Mouse (Mus musculus): ENCODE results near the gene Ccdc13. TPM values are rescaled to one million over a fixed set of nuclear protein-coding genes. Genes with fewer than 3 reads are reported as not detected.

Gene Ccdc13
- total RNA-seq, 1 experiment from 2014 or later = 0.50 TPM

DNA sequence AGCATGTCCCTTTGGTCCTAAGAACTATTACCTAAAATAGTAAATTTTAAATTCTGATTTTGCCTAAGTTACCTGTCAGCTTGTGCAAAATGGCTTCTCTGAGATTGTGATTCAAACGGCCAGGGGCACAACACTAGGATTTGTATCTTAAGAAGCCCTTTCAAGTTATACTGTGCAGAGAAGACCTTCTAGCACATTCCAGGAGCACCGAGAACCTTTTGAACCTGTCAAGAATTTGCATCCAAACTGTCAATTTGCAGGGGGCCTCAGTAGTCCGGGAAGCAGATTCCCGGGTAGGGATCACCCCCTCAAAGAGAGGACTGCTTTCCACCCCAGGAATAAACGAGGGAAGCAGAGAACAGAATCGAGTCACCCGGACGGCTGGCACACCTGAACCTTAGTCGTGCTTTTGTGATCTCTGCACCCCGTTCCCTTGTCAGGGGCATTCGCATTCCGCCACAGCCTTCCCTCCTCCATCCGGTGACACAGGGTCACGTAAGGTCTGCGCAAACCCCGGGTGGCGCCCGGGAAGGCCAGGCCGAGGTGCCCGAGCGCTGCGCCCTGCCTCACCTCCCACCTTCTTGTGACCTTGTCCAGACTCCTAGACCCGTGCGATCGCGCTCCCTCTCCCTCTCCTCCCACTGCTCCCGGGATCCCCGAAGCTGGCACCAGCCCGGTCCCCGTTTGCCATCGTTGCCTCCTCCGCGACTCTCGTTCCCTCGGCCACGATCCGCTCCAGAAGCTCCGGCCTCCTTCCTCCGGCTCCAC, 17.6 kb upstream of the Ccdc13 start:
- no peak; a peak in 1 of 4 replicates for ATAC-seq (replicated peaks in 1 of 2; ENCODE audit: insufficient read depth in 1 of 2, low FRiP score in 2 of 2, low TSS enrichment in 1 of 2, low read depth in 1 of 2, poor library complexity in 2 of 2, severe bottlenecking in 2 of 2)

DNA sequence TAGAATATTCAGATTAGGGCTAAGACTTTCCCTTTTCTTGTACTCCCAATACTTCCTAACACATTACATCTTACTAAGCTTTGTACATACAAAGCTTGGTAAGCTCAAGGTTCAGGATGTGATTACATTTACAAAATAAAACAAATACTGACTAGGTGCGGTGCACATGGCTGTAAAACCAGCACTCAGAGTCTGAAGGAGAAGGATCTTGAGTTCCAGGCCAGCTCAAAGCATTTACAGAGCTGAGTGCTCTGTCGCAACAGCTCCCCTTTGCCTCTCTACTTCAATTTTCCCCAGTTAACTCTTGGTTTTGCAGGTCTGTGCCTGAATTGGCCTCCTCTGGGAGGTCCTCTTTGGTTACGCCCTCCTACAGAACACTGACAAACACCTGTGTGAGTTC, 15.0 kb upstream of the Ccdc13 start:
- ATAC-seq (replicated peaks in 1 of 2; ENCODE audit: insufficient read depth in 1 of 2, low FRiP score in 2 of 2, low TSS enrichment in 1 of 2, low read depth in 1 of 2, poor library complexity in 2 of 2, severe bottlenecking in 2 of 2) = no peak

DNA sequence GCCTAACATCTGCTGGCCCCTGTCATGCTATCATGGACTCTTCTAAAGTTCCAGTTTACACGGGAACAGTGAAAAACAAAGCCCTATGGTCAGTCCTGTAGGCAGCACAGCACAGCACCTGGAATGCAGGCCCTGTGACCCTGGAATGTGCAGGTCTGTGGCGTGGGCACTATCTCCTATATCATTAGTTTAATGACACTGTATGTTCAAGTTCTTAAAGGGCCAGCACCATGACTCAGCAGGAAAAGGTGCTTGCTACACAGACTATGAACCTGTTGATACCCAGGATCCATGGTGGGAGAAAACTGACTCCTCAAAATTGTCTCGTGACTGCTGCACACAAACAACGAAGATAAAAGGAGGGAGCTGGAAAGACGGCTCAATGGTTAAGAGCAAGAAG, 8.6 kb upstream of the Ccdc13 start:
- ATAC-seq (replicated peaks in 1 of 2; ENCODE audit: insufficient read depth in 1 of 2, low FRiP score in 2 of 2, low TSS enrichment in 1 of 2, low read depth in 1 of 2, poor library complexity in 2 of 2, severe bottlenecking in 2 of 2) = no peak

DNA sequence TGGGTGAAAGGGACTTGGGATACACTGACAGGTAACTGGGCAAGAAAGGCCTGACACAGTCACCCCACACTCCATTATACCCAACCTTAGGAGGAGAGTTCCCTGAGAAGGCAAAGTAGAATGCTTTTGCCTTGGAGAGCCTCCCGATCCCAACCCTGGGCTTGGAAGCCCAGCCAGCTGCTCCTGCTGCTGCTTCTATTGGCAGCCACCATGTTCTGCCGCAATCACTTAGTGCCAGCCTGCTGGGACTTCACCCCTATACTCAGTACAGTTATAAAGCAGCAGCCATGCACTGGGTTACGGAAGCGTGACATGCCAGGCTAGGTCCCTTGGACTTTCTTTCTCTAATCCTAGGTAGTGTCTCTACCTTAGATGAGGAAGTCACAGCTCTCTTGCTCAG, 7.9 kb upstream of the Ccdc13 start:
- peak in 1 of 2 experiments; percentile 29; a peak in 2 of 4 replicates for ATAC-seq (replicated peaks in 1 of 2; ENCODE audit: insufficient read depth in 1 of 2, low FRiP score in 2 of 2, low TSS enrichment in 1 of 2, low read depth in 1 of 2, poor library complexity in 2 of 2, severe bottlenecking in 2 of 2)

DNA sequence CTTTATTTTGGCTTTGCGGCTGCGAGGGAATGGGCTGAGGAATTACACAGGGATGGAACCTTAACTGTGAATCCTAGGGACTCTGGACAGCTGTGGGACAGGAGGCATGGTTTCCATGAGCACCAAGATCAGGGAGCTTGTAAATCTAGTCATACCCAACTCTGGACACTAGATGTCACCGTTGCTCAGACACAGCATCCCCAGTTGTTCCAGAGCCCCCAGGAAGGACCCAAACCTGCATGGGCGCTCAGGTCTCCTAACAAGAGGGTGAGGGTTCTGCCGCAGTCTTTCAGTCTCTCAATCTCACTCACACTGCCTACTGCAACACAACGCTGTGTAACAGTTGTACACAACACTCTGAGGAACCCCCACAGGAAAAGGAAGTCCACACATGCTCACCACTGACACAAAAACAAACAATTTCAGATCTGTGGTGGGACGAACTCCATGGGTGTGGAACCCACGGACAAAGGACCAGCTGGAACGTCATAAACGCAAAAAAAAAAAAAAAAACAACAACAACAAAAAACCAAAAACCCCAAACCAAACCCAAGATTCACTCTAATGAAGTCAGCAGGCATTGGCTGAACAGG, 7.4 kb upstream of the Ccdc13 start:
- peak; percentile 78 to 79 for ATAC-seq (replicated peaks in 1 of 2; ENCODE audit: insufficient read depth in 1 of 2, low FRiP score in 2 of 2, low TSS enrichment in 1 of 2, low read depth in 1 of 2, poor library complexity in 2 of 2, severe bottlenecking in 2 of 2)

DNA sequence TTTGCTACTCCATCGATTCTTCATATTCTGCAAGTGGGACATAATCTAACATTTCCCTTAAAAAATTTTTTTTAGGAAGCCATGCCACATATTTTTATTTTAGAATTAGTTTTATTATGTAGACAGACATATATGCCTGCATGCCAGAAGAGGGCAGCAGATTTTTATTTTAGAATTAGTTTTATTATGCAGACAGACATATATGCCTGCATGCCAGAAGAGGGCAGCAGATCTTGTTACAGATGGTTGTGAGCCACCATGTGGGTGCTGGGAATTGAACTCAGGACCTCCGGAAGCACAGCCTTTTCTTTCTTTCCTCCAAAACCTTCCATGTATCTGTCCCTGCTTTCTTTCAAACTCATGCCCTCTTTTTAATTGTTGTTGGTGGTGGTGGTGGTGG, 3.7 kb upstream of the Ccdc13 start:
- ATAC-seq (replicated peaks in 1 of 2; ENCODE audit: insufficient read depth in 1 of 2, low FRiP score in 2 of 2, low TSS enrichment in 1 of 2, low read depth in 1 of 2, poor library complexity in 2 of 2, severe bottlenecking in 2 of 2) = no peak

DNA sequence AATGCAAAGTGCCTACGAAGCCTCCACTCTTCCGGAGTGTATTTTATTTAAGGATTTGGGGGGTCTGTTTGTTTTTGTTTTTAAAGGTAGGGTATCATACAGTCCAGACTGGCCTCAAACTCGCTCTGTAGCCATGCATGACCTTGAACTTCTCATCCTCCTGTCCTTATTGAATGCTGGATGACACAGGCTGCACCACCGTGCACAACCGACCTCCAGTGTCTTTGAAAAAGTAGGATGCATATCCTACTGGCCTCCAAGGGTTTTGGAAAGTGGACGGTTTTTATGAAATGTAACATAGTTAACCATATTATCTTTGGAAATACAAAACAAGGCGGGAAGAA, 333 bp upstream of the Ccdc13 start:
- ATAC-seq (replicated peaks in 1 of 2; ENCODE audit: insufficient read depth in 1 of 2, low FRiP score in 2 of 2, low TSS enrichment in 1 of 2, low read depth in 1 of 2, poor library complexity in 2 of 2, severe bottlenecking in 2 of 2) = no peak

DNA sequence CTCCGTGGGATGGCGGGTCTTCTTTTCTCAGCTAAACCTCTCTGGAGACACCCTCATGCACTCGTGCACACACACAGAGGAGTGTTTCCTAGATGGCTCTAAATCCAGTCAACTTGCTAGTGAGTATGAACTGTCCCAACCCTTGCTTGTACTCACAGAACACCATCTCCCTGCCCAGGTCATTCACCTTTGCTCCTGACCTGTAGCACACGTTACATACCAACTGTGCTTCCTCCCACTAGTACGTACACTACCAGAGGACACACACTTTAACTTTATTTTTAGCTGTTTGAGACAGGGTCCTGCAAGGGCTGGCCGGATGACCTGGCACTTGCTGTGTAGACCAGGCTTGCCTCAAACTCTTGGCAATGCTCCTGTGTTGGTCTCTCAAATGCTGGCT, 1.3 kb downstream of the Ccdc13 start:
- ATAC-seq (replicated peaks in 1 of 2; ENCODE audit: insufficient read depth in 1 of 2, low FRiP score in 2 of 2, low TSS enrichment in 1 of 2, low read depth in 1 of 2, poor library complexity in 2 of 2, severe bottlenecking in 2 of 2) = no peak

DNA sequence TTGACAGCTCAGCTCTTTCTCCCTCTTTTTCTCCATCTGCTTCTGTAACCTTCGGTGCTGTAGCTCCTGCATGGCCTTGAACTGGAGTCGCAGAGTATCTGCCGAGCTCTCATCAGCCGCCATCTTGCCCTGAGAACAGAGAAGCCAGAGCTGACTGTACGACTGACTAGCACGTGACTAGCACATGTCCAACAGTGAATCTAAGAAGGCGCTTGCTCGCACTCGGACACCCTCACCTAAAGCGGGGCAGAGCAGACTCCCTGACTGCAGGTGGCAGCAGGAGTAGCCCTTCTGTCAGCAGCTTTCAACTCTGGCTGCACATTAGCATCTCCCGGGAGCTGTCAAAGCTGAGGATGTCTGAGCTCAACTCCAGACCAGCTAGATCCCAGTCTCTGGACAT, 5.4 kb downstream of the Ccdc13 start:
- ATAC-seq (replicated peaks in 1 of 2; ENCODE audit: insufficient read depth in 1 of 2, low FRiP score in 2 of 2, low TSS enrichment in 1 of 2, low read depth in 1 of 2, poor library complexity in 2 of 2, severe bottlenecking in 2 of 2) = no peak

DNA sequence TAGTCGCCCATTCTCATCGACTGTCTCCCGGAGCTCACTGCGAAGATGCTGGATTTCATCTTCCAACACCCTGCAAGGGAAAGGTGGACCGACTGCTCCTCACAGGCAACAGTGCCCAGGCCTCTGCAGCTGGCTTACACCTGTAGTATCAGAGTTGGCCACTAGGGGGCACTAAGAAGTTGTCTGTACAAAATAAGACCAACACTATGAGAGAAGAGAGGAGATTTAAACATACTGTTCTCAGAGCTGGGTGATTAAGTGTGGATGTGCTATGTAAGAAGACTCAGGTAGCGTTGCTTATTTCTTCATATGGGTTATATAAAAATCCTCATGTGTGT, 8.3 kb downstream of the Ccdc13 start:
- ATAC-seq (replicated peaks in 1 of 2; ENCODE audit: insufficient read depth in 1 of 2, low FRiP score in 2 of 2, low TSS enrichment in 1 of 2, low read depth in 1 of 2, poor library complexity in 2 of 2, severe bottlenecking in 2 of 2) = peak; percentile 55 to 77; a peak in 2 of 4 replicates

DNA sequence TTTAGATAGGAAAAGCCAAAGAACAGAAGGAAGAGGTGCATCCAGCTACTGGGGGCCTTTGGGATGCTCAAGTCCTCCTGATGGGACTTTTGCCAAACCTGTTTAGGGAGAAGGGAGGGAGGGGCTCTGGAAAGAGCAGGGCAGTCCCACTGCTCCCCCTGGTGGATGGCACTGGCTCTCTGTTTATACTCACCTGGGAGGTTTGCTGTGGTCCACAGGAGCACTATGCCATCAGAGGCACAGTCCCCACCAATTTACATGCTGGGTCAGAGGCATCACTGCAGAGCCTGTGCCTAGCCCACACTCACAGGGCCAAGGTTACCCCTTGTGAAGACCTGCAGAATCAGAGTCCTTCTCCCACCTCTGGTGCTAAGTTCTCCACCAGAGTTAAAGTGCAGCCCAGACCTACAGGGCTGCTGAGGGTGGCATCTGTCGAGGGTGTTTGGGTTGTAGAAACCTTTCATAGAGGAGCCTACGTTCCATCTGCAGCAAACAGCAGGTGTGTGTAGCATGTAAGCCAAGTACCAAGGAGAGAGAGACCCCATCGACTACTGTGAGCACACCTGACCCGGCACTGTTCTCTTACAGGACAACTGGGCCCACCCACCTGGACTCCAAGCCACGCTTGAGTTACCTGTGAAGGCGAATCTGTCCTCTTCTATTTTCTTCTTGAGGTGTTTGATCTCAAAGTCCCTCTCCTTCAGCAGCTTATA, 8.9 kb downstream of the Ccdc13 start:
- ATAC-seq (replicated peaks in 1 of 2; ENCODE audit: insufficient read depth in 1 of 2, low FRiP score in 2 of 2, low TSS enrichment in 1 of 2, low read depth in 1 of 2, poor library complexity in 2 of 2, severe bottlenecking in 2 of 2) = 0 out of 4 replicates have a peak, but pooled peaks of 1 of the 2 experiments have one; percentile 59

DNA sequence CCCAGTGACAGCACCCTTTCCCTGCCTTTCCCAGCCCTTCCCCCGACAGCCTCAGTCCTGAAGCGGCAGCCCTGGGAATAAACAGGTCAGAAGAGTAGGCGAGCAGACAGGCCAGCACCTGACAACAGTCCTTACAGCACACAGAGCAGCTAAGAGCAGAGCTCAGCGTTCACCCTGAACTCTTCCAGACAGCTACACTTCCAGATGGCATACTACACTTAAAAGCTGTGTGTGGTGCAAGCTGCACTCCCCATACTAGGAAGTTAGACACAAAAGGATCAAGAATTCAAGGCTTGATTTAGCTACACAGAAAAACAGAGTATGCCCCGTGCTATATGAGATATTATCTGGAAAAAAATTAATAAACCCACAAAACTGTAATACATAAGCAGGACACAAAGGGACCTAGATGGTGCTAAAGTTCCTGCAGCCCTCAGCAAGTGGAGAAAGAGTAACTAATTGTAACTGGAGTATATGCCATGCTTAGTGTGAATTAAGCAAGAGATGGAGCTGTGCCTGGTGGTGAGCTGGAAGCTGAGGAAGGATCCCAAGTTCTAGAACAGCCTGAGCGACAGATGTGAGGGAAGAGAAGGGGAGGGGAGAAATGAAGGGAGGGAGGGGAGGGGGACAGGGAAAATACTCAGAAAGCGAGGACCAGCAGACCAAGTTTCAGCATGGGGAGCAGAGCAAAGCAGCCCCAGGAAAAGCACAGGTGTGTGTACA, 9.8 kb downstream of the Ccdc13 start:
- no peak for ATAC-seq (replicated peaks in 1 of 2; ENCODE audit: insufficient read depth in 1 of 2, low FRiP score in 2 of 2, low TSS enrichment in 1 of 2, low read depth in 1 of 2, poor library complexity in 2 of 2, severe bottlenecking in 2 of 2)

DNA sequence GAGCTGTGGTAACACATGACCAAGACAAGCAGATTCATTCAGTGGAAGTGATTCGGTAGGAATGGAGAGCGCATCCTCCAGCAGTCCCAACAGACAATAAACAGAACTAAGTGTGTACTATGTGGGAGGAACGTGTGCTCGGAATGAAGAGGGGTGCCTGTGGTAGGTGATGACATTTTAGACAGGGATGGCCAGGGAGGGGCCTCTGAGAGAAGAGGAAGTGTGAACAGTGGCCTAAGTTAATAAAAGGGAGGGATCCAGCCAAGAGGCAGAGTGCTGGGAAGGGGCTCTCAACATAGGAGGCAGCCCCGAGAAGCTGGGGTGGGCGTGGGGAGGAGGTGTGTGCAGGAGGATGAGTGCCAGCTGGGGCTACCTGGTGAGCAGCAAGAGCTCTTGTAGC, 10.9 kb downstream of the Ccdc13 start:
- ATAC-seq (replicated peaks in 1 of 2; ENCODE audit: insufficient read depth in 1 of 2, low FRiP score in 2 of 2, low TSS enrichment in 1 of 2, low read depth in 1 of 2, poor library complexity in 2 of 2, severe bottlenecking in 2 of 2) = no peak

DNA sequence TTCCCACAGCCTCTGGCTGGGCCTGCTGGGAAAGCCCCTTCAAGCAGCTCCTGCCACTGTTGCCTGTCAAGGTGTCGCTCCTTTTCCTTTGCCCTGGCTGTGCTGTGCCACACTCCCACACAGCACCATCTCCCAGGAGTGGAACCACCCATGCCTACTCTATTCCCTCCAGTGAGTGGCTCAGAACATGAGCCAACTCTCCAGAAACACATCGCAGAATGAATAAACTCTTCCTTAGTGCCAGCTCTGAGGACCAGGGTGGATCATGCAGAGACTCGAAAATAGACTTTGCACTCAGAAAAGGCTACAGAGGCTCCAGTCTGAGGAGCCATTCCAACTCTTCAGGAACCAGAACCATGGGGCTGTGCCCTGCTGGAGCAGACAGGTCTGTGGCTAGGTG, 12.9 kb downstream of the Ccdc13 start:
- no peak for ATAC-seq (replicated peaks in 1 of 2; ENCODE audit: insufficient read depth in 1 of 2, low FRiP score in 2 of 2, low TSS enrichment in 1 of 2, low read depth in 1 of 2, poor library complexity in 2 of 2, severe bottlenecking in 2 of 2)

DNA sequence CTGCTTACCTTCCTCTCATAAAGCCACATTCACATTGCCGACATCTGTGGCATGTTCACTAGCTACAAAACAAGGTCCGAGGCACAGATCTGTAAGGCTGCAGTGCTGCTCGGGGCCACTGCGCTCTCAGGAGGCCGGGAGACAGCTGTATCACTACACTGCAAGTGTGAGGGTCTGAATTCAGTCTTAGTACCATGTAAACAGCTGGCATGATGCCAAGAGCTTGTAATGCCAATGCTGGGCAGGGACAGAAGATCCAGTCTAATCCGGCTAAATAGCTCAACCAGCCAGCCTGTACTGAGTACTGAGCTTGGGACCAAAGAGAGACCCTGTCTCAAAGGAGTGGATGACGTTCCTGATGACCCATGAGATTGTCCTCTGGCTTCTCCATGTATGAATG, 15.3 kb downstream of the Ccdc13 start:
- no peak for ATAC-seq (replicated peaks in 1 of 2; ENCODE audit: insufficient read depth in 1 of 2, low FRiP score in 2 of 2, low TSS enrichment in 1 of 2, low read depth in 1 of 2, poor library complexity in 2 of 2, severe bottlenecking in 2 of 2)

DNA sequence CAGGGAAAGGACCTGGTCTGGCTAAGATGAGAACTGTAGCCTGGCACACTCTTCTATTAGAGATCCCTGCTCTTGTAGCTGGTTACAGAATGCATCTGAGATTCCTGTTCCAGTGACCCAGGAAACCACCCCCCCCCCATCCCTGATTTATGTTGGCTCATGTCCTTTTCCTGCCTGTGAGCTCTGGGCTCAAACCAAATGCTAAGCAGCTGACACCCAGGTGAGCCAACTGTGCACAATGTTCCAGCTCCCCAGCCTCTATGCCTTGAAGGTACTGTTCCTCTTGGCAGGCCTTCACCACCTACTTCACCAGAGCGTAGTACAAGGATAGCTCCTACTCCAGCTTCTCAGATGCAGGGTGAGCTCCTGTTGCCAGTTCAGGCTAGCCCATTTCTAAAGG, 16.2 kb downstream of the Ccdc13 start:
- ATAC-seq (replicated peaks in 1 of 2; ENCODE audit: insufficient read depth in 1 of 2, low FRiP score in 2 of 2, low TSS enrichment in 1 of 2, low read depth in 1 of 2, poor library complexity in 2 of 2, severe bottlenecking in 2 of 2) = no peak

DNA sequence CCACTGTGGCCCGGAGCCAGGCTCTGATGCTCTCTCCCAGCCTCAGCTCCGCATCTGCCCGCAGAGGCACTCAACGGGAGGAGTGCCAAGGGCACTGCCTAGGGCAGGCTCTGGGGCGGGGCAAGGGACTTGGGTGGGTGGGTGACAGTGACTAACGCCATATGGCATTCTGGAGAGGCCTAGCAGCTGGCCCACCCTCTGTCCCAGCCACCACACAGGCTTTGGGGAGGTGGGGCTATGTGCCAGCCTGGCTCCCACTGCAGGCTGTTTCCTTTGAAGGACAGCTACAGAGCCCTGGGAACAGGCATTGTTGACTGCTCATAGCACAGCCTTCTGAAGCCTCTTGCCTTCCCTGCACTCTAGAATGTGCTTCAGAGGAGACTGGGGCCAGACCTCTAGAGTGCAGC, 16.7 kb downstream of the Ccdc13 start:
- ATAC-seq (replicated peaks in 1 of 2; ENCODE audit: insufficient read depth in 1 of 2, low FRiP score in 2 of 2, low TSS enrichment in 1 of 2, low read depth in 1 of 2, poor library complexity in 2 of 2, severe bottlenecking in 2 of 2) = no peak

DNA sequence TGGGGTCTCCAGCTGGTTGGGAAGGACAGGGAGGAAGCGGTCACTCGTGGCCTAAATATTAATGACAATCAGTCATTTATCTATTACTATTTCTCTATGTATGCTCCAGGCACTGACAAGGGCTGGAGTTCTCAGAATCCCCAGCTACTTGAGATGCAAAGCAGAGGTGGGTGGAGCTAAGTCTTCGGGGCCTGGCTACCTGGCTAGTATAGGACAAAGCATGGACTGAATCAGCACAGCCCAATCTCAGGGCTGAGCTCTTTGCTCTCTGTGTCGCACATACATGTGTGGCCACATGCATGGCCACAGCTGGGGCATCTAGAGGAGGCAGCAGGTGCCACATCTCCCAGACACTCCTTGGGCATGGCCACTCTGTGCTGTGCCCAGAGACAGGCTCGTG, 18.5 kb downstream of the Ccdc13 start:
- no peak for ATAC-seq (replicated peaks in 1 of 2; ENCODE audit: insufficient read depth in 1 of 2, low FRiP score in 2 of 2, low TSS enrichment in 1 of 2, low read depth in 1 of 2, poor library complexity in 2 of 2, severe bottlenecking in 2 of 2)

Data from hematopoietic stem cell, adult 5-6 weeks (primary cell).